Mouse (Mus musculus): ENCODE data around the gene Sntg2. TPM values are rescaled to one million over a fixed set of nuclear protein-coding genes. Genes with fewer than 3 reads are reported as not detected.

Sntg2 gene
- polyA plus RNA-seq, 1 experiment from 2014 or later = 6.2 TPM

DNA sequence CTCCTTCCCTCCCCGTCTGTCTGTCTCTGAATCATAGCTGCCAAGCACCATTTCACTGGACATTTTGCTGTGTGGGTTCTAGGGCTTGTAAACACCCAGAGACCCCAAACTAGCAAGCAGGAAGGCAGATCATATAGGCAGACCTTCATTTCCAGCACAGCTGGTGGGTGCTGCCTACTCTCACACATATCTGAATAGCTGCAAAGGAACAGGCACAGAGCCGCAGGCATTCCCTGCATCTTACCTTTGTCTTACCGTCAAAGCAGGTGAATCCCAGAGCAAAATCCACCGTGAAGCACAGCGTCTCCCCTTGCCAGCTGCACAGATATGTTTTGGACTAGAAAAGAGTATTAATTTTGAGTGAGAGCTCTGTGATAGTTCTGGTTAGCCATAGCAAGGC is 172.1 kb downstream of the Sntg2 start:
- no peak for DNase-seq (ENCODE audit: low spot score)
- no peak overlapping the region for H3K9ac ChIP-seq (ENCODE audit: low read depth, low read length)
- no peaks in the 10 kb centered on the region for H3K4me1 ChIP-seq (replicated peaks; ENCODE audit: insufficient read depth, low read length)
- no peak overlapping the region for H3K4me3 ChIP-seq (replicated peaks; ENCODE audit: low read depth, low read length)
- H3K4me2 ChIP-seq (ENCODE audit: low read length) = no peak overlapping the region
- no peaks in the 10 kb centered on the region for H3K9me3 ChIP-seq (replicated peaks; ENCODE audit: low read length)
- TF ChIP-seq CTCF (IDR thresholded peaks at IDR 0.05; ENCODE audit: low read depth) = no peak
- no peak for ATAC-seq (replicated peaks; ENCODE audit: low FRiP score, low read depth)
- H3K27me3 ChIP-seq (ENCODE audit: insufficient read depth, low read length) = no peaks in the 10 kb centered on the region
- no peak overlapping the region for H3K27ac ChIP-seq
- WGBS = 87% methylated on average over 5 of the region's 5 CpGs
- H3K36me3 ChIP-seq (ENCODE audit: insufficient read depth, low read length) = no peaks in the 10 kb centered on the region

DNA sequence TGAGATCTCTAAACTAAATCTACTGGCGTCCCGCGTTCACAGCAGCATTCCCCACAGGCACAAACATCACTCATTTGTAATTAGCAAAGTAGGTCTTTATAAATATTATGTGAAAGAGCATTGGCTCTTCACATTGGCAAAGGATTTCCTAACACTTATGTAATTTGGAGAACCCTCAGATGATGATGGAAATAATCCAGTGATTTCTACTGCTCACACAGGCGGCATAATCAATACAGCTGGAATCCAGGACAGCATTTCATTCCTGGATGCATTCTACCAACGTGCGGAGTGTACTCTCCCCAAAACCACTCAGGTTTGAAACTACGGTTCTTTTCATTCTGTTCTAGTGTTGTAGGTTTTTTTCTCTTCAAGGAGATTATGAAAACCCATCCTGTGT is 172.6 kb downstream of the Sntg2 start:
- Histone ChIP-seq H3K9me3 (replicated peaks; ENCODE audit: low read length) (no peaks in the 10 kb centered on the region), H3K36me3 (ENCODE audit: insufficient read depth, low read length) (no peaks in the 10 kb centered on the region), H3K9ac (ENCODE audit: low read depth, low read length) (no peak overlapping the region), H3K27me3 (ENCODE audit: insufficient read depth, low read length) (no peaks in the 10 kb centered on the region), H3K4me3 (replicated peaks; ENCODE audit: low read depth, low read length) (no peak overlapping the region), H3K4me1 (replicated peaks; ENCODE audit: insufficient read depth, low read length) (no peaks in the 10 kb centered on the region), H3K27ac (no peak overlapping the region), H3K4me2 (ENCODE audit: low read length) (no peak overlapping the region)
- TF ChIP-seq CTCF (IDR thresholded peaks at IDR 0.05; ENCODE audit: low read depth) = no peak
- DNase-seq (ENCODE audit: low spot score) (no peak), ATAC-seq (replicated peaks; ENCODE audit: low FRiP score, low read depth) (no peak)
- WGBS = 90% methylated on average over 7 of the region's 7 CpGs

- Histone ChIP-seq H3K9me3 (replicated peaks; ENCODE audit: low read length) (no peaks in the 10 kb centered on the region), H3K27me3 (ENCODE audit: insufficient read depth, low read length) (no peaks in the 10 kb centered on the region), H3K9ac (ENCODE audit: low read depth, low read length) (no peak overlapping the region), H3K4me3 (replicated peaks; ENCODE audit: low read depth, low read length) (no peak overlapping the region), H3K4me1 (replicated peaks; ENCODE audit: insufficient read depth, low read length) (no peaks in the 10 kb centered on the region), H3K4me2 (ENCODE audit: low read length) (no peak overlapping the region), H3K36me3 (ENCODE audit: insufficient read depth, low read length) (no peaks in the 10 kb centered on the region), H3K27ac (no peak overlapping the region)
- ATAC-seq (replicated peaks; ENCODE audit: low FRiP score, low read depth) = no peak
- DNase-seq (ENCODE audit: low spot score) = peak; percentile 89
- TF ChIP-seq CTCF (IDR thresholded peaks at IDR 0.05; ENCODE audit: low read depth) = peak; percentile 86
- WGBS = 40% methylated on average over 2 of the region's 2 CpGs
Measured at GRCm38 (mm10) chr12:30199735-30200134, 173.4 kb downstream of the Sntg2 start.

DNA sequence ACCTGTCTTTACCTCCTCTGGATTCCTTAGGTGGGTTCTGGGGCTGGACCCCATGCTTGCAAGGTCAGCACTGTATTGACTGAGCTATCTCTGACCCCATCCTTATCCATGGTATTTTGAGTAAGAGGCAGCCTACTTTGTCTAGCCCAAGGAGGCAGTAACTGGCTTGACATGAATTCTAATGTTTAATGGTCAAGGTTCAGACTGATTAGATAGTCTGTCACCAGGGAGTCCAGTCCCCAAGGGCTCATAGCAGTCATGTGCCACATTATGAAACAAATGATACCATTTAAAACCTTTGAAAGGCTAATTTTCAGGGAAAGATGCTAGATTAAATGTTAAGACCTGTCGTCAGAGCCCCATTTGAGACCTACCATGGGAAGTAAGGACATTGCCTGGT is 174.9 kb downstream of the Sntg2 start:
- ATAC-seq (replicated peaks; ENCODE audit: low FRiP score, low read depth) (no peak), DNase-seq (ENCODE audit: low spot score) (no peak)
- Histone ChIP-seq H3K4me3 (replicated peaks; ENCODE audit: low read depth, low read length) (no peak overlapping the region), H3K27ac (no peak overlapping the region), H3K36me3 (ENCODE audit: insufficient read depth, low read length) (no peaks in the 10 kb centered on the region), H3K9ac (ENCODE audit: low read depth, low read length) (no peak overlapping the region), H3K4me1 (replicated peaks; ENCODE audit: insufficient read depth, low read length) (no peaks in the 10 kb centered on the region), H3K4me2 (ENCODE audit: low read length) (no peak overlapping the region), H3K27me3 (ENCODE audit: insufficient read depth, low read length) (no peaks in the 10 kb centered on the region), H3K9me3 (replicated peaks; ENCODE audit: low read length) (no peaks in the 10 kb centered on the region)
- 86% methylated on average over 1 of the region's 1 CpGs for WGBS
- no peak for TF ChIP-seq CTCF (IDR thresholded peaks at IDR 0.05; ENCODE audit: low read depth)

DNA sequence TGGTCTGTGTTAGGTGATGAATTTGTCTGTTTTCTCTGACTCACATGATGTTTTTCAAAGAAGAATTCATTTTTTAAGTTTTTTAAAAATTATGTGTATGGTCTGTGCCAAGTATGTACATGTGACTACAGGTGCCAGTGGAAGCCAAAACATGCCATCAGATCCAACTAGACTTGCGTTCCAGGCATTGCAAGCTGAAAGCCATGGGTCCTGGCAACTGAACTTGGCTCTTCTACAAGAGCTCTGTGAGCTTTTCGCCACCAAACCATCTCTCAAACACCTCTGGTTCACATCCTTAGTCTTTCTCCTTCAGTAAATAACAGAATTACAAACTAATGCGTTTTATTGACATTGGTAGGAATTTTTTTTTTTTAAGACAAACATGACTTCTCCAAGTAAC is 191.5 kb downstream of the Sntg2 start:
- Histone ChIP-seq H3K4me2 (ENCODE audit: low read length) (no peak overlapping the region), H3K27me3 (ENCODE audit: insufficient read depth, low read length) (no peaks in the 10 kb centered on the region), H3K36me3 (ENCODE audit: insufficient read depth, low read length) (no peaks in the 10 kb centered on the region), H3K4me3 (replicated peaks; ENCODE audit: low read depth, low read length) (no peak overlapping the region), H3K9me3 (replicated peaks; ENCODE audit: low read length) (no peaks in the 10 kb centered on the region), H3K27ac (no peak overlapping the region), H3K9ac (ENCODE audit: low read depth, low read length) (no peak overlapping the region), H3K4me1 (replicated peaks; ENCODE audit: insufficient read depth, low read length) (no peaks in the 10 kb centered on the region)
- no peak for ATAC-seq (replicated peaks; ENCODE audit: low FRiP score, low read depth)
- no peak for TF ChIP-seq CTCF (IDR thresholded peaks at IDR 0.05; ENCODE audit: low read depth)
- no peak for DNase-seq (ENCODE audit: low spot score)
- WGBS = 83% methylated on average over 3 of the region's 3 CpGs

- no peak for TF ChIP-seq CTCF (IDR thresholded peaks at IDR 0.05; ENCODE audit: low read depth)
- WGBS = 88% methylated on average over 1 of the region's 1 CpGs
- no peaks in the 10 kb centered on the region for H3K36me3 ChIP-seq (ENCODE audit: insufficient read depth, low read length)
- H3K4me2 ChIP-seq (ENCODE audit: low read length) = no peak overlapping the region
- DNase-seq (ENCODE audit: low spot score) = no peak
- ATAC-seq (replicated peaks; ENCODE audit: low FRiP score, low read depth) = no peak
- no peaks in the 10 kb centered on the region for H3K9me3 ChIP-seq (replicated peaks; ENCODE audit: low read length)
- no peak overlapping the region for H3K9ac ChIP-seq (ENCODE audit: low read depth, low read length)
- no peak overlapping the region for H3K4me3 ChIP-seq (replicated peaks; ENCODE audit: low read depth, low read length)
- no peak overlapping the region for H3K27ac ChIP-seq
- H3K27me3 ChIP-seq (ENCODE audit: insufficient read depth, low read length) = no peaks in the 10 kb centered on the region
- H3K4me1 ChIP-seq (replicated peaks; ENCODE audit: insufficient read depth, low read length) = no peaks in the 10 kb centered on the region
Measured at GRCm38 (mm10) chr12:30179623-30180022, 193.6 kb downstream of the Sntg2 start.

DNA sequence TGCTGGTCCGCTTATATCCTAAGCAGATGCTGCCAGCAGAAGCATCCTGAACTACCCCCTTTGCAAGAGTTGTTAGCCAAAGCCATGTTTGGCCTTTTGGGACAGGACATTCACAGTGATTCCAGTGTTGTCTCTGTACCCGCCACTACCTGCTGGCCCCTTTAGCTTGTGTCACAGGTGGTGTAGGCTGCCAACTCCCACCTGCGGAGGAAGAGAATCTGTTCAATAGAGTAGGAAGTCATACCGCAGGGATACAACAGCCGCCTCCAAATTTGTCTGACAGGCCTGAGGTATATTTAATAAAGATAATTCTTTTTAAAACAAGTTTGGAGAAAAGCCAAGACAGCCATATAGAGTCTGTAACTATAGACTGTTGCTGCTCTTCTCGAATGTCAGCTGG is 195.2 kb downstream of the Sntg2 start:
- H3K9me3 ChIP-seq (replicated peaks; ENCODE audit: low read length) = no peaks in the 10 kb centered on the region
- H3K9ac ChIP-seq (ENCODE audit: low read depth, low read length) = no peak overlapping the region
- 74% methylated on average over 6 of the region's 6 CpGs for WGBS
- no peak overlapping the region for H3K27ac ChIP-seq
- no peaks in the 10 kb centered on the region for H3K4me1 ChIP-seq (replicated peaks; ENCODE audit: insufficient read depth, low read length)
- H3K4me3 ChIP-seq (replicated peaks; ENCODE audit: low read depth, low read length) = no peak overlapping the region
- no peaks in the 10 kb centered on the region for H3K27me3 ChIP-seq (ENCODE audit: insufficient read depth, low read length)
- no peaks in the 10 kb centered on the region for H3K36me3 ChIP-seq (ENCODE audit: insufficient read depth, low read length)
- TF ChIP-seq CTCF (IDR thresholded peaks at IDR 0.05; ENCODE audit: low read depth) = no peak
- no peak for ATAC-seq (replicated peaks; ENCODE audit: low FRiP score, low read depth)
- no peak for DNase-seq (ENCODE audit: low spot score)
- H3K4me2 ChIP-seq (ENCODE audit: low read length) = no peak overlapping the region
